Mouse (Mus musculus): ENCODE results near the gene Tdo2.

DNA sequence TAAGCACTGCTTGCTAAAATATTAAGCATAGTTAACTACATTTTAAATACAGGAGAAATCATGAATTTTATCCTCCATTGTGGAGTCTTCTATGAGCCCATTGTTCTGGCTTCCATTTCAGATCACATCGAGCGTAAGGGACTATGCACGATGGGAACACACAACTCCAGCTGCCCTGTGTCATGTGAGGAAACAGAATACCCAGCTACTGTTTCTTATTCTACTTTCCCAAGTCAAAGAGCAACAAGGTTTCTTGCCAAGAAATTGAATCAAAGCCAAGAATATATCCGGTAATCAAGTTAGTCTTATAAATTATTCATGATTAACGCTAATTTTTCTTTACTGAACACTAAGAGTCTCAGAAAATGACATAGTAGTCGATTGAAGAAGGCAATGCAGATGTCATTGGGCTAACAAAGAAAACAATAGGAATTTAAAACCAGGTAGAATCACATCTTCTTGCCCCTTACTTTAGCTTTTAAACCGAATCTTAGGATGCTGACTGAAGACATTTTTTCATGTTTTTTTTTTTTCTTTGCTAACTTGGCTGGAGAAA, 38.2 kb upstream of the Tdo2 start:
- TF ChIP-seq CTCF (IDR thresholded peaks at IDR 0.05; ENCODE audit: borderline replicate concordance, extremely low read depth, insufficient read depth, insufficient read length) (no peak), POLR2A (IDR thresholded peaks at IDR 0.05; ENCODE audit: borderline replicate concordance, extremely low read depth, insufficient read depth, insufficient read length, poor library complexity, severe bottlenecking) (no peak)

All from brain, embryonic 14.5 days (tissue).